Mouse (Mus musculus) limb, embryonic 10.5 days (tissue): ENCODE data around the gene Sgsm2. TPM values are rescaled to one million over a fixed set of nuclear protein-coding genes. Genes with fewer than 3 reads are reported as not detected.
A peak's percentile ranks its signal among the peaks of the same experiment; 100 is the strongest.

Experiments
- DNase-seq: peaks from one replicate; pipeline ENCODE4 v3.0.0-alpha.2; 2017; ENCODE audit warnings: low spot score
- H3K27ac ChIP-seq: fragments of 300-500 bp; sonication (generic); 2 replicates; pipeline ENCODE4 v1.5.1; 2016; ENCODE audit warnings: mild to moderate bottlenecking
- H3K27me3 ChIP-seq: fragments of 300-500 bp; sonication (generic); 2 replicates; pipeline ENCODE4 v1.6.1; 2016; ENCODE audit warnings: low read depth, mild to moderate bottlenecking; ENCODE audit not compliant: poor library complexity, severe bottlenecking
- H3K36me3 ChIP-seq: fragments of 300-500 bp; sonication (generic); 2 replicates; pipeline ENCODE4 v1.6.1; 2016; ENCODE audit warnings: mild to moderate bottlenecking, moderate library complexity
- H3K4me1 ChIP-seq: fragments of 300-500 bp; sonication (generic); 2 replicates; pipeline ENCODE4 v1.6.1; 2016
- H3K4me3 ChIP-seq: fragments of 300-500 bp; sonication (generic); 2 replicates; pipeline ENCODE4 v1.5.1; 2016; ENCODE audit warnings: mild to moderate bottlenecking, moderate library complexity
- H3K9me3 ChIP-seq: fragments of 300-500 bp; sonication (generic); replicated peaks from 2 replicates; pipeline ENCODE4 v1.6.1; 2016; ENCODE audit warnings: mild to moderate bottlenecking
- WGBS: fragments of 180-500 bp; shearing (Covaris S2); methylation state at CpG from one replicate; pipeline ENCODE4 v1.1.7; 2016; 5-methylcytosine and 5-hydroxymethylcytosine counted together
- polyA plus RNA-seq: library from polyadenylated mRNA; unstranded; fragments of >200 nt; fragmentation: Nextera tagmentation; extraction: Ambion mirVana; gene quantifications from 2 replicates; pipeline ENCODE4 v1.2.1, GENCODE M21; 2016

Gene Sgsm2
- polyA plus RNA-seq, 1 experiment from 2014 or later = 4.1 TPM

- Histone ChIP-seq H3K27ac (peak overlapping the region; percentile 93), H3K36me3 (peaks cover 35% of the 10 kb centered on the region), H3K4me3 (peak overlapping the region; percentile 66), H3K4me1 (peaks cover 60% of the 10 kb centered on the region), H3K27me3 (no peaks in the 10 kb centered on the region), H3K9me3 (no peaks in the 10 kb centered on the region)
- 48% methylated on average over 16 of the region's 16 CpGs for WGBS
- DNase-seq = no peak
Observed at GRCm38 (mm10) chr11:74837056-74837693, 59.7 kb downstream of the Sgsm2 start.

- no peaks in the 10 kb centered on the region for H3K9me3 ChIP-seq
- no peak for DNase-seq
- no peaks in the 10 kb centered on the region for H3K27me3 ChIP-seq
- H3K27ac ChIP-seq = no peak overlapping the region
- peaks cover 62% of the 10 kb centered on the region for H3K4me1 ChIP-seq
- no peak overlapping the region for H3K4me3 ChIP-seq
- 94% methylated on average over 22 of the region's 22 CpGs for whole genome bisulfite sequencing
- H3K36me3 ChIP-seq = peaks cover 29% of the 10 kb centered on the region
Observed at GRCm38 (mm10) chr11:74836225-74837055, 60.4 kb downstream of the Sgsm2 start.

DNA sequence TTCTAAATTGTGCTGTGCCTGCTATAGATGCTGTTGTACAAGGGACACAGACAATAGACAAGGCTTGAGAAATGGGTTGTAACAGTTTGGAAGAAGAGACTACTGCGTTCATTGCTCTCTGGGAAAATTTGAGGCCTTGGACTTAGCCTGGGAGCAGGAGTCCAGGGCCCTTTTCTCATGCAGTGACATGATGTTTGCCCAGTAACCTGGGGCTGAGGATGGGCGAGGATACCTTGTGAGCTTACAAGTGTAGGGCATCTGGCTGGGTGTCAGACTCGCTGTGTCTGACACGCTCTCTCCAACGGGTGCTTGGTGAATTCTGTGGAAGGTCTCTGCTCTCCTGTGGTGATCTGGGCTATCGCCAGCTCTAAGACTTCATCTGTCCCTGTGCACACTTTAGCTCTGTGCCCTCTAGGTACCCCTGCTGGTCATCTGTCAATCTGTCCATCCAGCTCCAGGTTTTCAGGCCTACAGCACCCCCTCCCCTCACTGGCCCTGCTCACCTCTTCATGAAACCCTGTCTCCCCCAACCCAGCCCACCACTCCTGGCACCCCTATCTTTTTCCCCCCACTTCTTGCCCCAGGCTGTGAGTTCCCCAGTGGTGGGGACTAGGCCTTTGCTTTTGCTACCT, 61.2 kb downstream of the Sgsm2 start:
- peak overlapping the region; percentile 16; the same call in 1 of the 2 replicates for H3K27ac ChIP-seq
- H3K4me1 ChIP-seq = peaks cover 62% of the 10 kb centered on the region
- H3K4me3 ChIP-seq = no peak overlapping the region
- WGBS = 89% methylated on average over 6 of the region's 6 CpGs
- H3K36me3 ChIP-seq = peaks cover 21% of the 10 kb centered on the region
- no peak for DNase-seq
- H3K9me3 ChIP-seq = no peaks in the 10 kb centered on the region
- no peaks in the 10 kb centered on the region for H3K27me3 ChIP-seq

DNA sequence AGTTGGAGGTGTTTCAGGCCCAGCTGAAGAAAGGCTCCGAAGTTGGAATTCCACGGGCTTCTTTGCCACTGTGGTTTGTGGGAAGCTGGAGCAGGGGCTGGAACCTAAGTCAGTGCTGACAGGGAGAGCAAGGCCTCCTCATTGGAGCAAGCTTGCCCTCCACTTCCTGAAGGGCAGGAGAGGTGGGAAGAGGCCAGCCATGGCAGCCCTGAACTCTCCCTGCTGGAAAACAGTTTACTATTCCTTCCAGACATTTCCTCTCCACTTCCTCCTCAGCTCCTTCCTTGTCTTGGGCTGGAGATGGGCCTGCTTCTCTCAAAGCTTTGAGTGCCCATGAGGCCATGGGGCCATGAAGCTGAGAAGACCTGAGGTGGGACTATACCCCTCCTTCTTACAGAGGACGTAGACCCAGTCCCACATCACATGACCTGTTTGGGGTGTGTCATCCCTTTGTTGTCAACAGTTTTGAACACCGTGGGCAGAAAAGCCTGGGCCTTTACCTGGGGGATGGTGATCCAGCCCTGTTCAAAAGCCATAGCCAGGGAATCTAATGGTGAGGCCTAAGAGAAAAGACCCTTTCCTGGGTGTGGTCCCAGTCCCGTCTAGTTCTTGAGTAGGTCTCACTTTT, 62.1 kb downstream of the Sgsm2 start:
- Histone ChIP-seq H3K9me3 (no peaks in the 10 kb centered on the region), H3K36me3 (peaks cover 12% of the 10 kb centered on the region), H3K4me3 (no peak overlapping the region), H3K27ac (peak overlapping the region; percentile 14; the same call in 1 of the 2 replicates), H3K27me3 (no peaks in the 10 kb centered on the region), H3K4me1 (peaks cover 68% of the 10 kb centered on the region)
- WGBS = 58% methylated on average over 5 of the region's 5 CpGs
- DNase-seq = no peak

DNA sequence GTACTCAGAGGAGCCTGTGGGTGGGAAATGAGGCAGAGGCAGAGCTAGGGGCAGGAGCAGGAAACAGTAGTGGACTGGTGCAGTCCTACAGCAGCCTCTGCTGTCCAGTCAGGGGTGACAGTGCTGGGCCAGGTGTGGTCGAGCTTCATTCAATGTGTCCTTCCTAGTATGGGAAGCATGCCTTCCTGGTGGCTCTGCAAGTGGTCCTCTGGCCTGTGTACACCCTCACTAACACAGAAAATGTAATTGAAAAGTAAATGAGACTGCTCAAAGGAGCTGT, 62.6 kb downstream of the Sgsm2 start:
- Histone ChIP-seq H3K9me3 (no peaks in the 10 kb centered on the region), H3K36me3 (peaks cover 9% of the 10 kb centered on the region), H3K27me3 (no peaks in the 10 kb centered on the region), H3K4me1 (peaks cover 71% of the 10 kb centered on the region), H3K4me3 (no peak overlapping the region), H3K27ac (peak overlapping the region; percentile 14; the same call in 1 of the 2 replicates)
- 79% methylated on average over 1 of the region's 1 CpGs for WGBS
- no peak for DNase-seq

GRCm38 (mm10) chr11:74833536-74834358, 63.1 kb downstream of the Sgsm2 start:
- H3K4me3 ChIP-seq = peak overlapping the region; percentile 74
- peak overlapping the region; percentile 87; the same call in 1 of the 2 replicates for H3K27ac ChIP-seq
- no peak for DNase-seq
- H3K4me1 ChIP-seq = peaks cover 70% of the 10 kb centered on the region
- H3K9me3 ChIP-seq = no peaks in the 10 kb centered on the region
- 88% methylated on average over 8 of the region's 8 CpGs for WGBS
- H3K27me3 ChIP-seq = 0 out of 2 replicates have a peak, but pooled peaks cover under 1% of the 10 kb centered on the region
- H3K36me3 ChIP-seq = peaks cover 9% of the 10 kb centered on the region

- peak overlapping the region; percentile 74 for H3K4me3 ChIP-seq
- WGBS = 2% methylated on average over 26 of the region's 26 CpGs
- H3K27me3 ChIP-seq = peaks cover 8% of the 10 kb centered on the region; the same call in 1 of the 2 replicates
- DNase-seq = peak; percentile 60
- H3K4me1 ChIP-seq = peaks cover 67% of the 10 kb centered on the region
- no peaks in the 10 kb centered on the region for H3K9me3 ChIP-seq
- peak overlapping the region; percentile 87 for H3K27ac ChIP-seq
- H3K36me3 ChIP-seq = peaks cover 9% of the 10 kb centered on the region
Observed at GRCm38 (mm10) chr11:74832503-74833143, 64.2 kb downstream of the Sgsm2 start.

DNA sequence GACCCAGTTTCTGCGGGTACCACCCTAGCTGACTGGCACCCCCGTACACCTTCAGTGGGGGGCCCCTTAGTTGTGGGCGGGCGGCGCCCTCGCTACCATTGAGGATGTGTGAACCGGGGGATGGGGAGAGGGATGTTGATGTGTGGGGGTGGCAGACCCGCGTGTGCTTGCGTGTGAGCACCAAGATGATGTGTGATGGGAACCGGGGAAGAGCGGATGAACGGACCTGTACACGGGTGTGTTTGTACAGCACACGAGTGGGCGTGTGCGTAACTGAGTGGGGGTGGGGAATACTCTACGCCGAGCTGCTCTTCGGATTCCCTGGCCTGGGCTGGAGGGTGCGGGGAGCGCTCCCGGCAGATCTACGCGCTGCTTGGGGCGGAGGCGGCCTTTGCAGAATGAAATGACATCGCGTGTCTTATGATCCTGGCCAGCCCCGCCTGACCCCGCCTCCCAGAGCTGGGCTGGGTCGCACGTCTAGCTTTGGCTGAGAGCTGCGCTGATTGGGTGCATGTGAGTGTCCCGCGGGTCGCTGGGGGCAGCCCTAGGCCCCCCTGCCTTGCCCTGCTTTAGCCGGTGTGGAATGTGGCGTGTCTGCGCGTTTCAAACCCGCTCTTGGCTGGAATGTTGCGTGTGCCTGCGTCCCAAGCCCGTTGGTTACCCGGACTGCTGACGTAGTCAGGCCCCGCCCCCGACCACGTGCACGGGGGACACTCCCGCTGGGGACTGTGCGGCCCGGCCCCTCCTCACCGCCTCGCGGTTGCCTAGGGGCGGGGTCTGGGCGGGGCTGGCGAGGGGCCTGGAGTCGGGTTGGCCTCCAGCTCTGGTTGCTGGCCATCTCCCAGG, 65.0 kb downstream of the Sgsm2 start:
- WGBS = under 1% methylated on average over 60 of the region's 61 CpGs
- H3K27me3 ChIP-seq = peaks cover 13% of the 10 kb centered on the region; the same call in 1 of the 2 replicates
- peaks cover 59% of the 10 kb centered on the region for H3K4me1 ChIP-seq
- peak overlapping the region; percentile 74 for H3K4me3 ChIP-seq
- H3K27ac ChIP-seq = peak overlapping the region; percentile 87
- H3K9me3 ChIP-seq = no peaks in the 10 kb centered on the region
- DNase-seq = peak; percentile 100
- H3K36me3 ChIP-seq = peaks cover 6% of the 10 kb centered on the region

GRCm38 (mm10) chr11:74831191-74831605, 65.7 kb downstream of the Sgsm2 start:
- WGBS = under 1% methylated on average over 35 of the region's 35 CpGs
- H3K9me3 ChIP-seq = no peaks in the 10 kb centered on the region
- H3K4me1 ChIP-seq = peaks cover 56% of the 10 kb centered on the region

GRCm38 (mm10) chr11:74830256-74831161, 66.4 kb downstream of the Sgsm2 start, which contains the start of gene Mnt:
Mnt (plus strand) TSS chr11:74830920.
- no peaks in the 10 kb centered on the region for H3K36me3 ChIP-seq
- peaks cover 13% of the 10 kb centered on the region; the same call in 1 of the 2 replicates for H3K27me3 ChIP-seq
- under 1% methylated on average over 70 of the region's 70 CpGs for WGBS
- peaks cover 52% of the 10 kb centered on the region for H3K4me1 ChIP-seq
- DNase-seq = peak; percentile 96
- peak within 1 kb of the TSS; percentile 87 for H3K27ac ChIP-seq
- H3K9me3 ChIP-seq = no peaks in the 10 kb centered on the region
- peak within 1 kb of the TSS; percentile 74 for H3K4me3 ChIP-seq

More at GRCm38 (mm10) chr11:74831191-74831605, 65.7 kb downstream of the Sgsm2 start:
- Histone ChIP-seq H3K4me3 (peak overlapping the region; percentile 74), H3K27me3 (peaks cover 13% of the 10 kb centered on the region; the same call in 1 of the 2 replicates), H3K27ac (peak overlapping the region; percentile 87), H3K36me3 (no peaks in the 10 kb centered on the region)
- peak; percentile 76 for DNase-seq
